Mouse (Mus musculus) cerebellum, adult 2 months (tissue): ENCODE measurements at regions not wholly inside any gene's neighbourhood (a gene's known extent, or its start where the extent isn't known, plus 50 kb on each side); places are given as distances from the start of the nearest gene placed in this dataset.

ENCODE experiments used
- DNase-seq, 2 experiments: peaks; one replicate each; pipeline ENCODE4 v3.0.0; 2021
- H3K27ac ChIP-seq: fragments of 200-500 bp; 2 replicates; pipeline ENCODE4 v1.5.1; 2012; ENCODE audit warnings: low read length, control low read depth, inconsistent platforms; ENCODE audit not compliant: insufficient read depth
- H3K27me3 ChIP-seq: fragments of 200-500 bp; 2 replicates; pipeline ENCODE4 v1.6.1; 2012; ENCODE audit warnings: inconsistent platforms, mild to moderate bottlenecking, low read length, moderate library complexity; ENCODE audit not compliant: control insufficient read depth, insufficient read depth
- H3K4me1 ChIP-seq: fragments of 200-500 bp; 2 replicates; pipeline ENCODE4 v1.6.1; 2011; ENCODE audit warnings: low read length; ENCODE audit not compliant: control insufficient read depth, insufficient read depth
- H3K4me3 ChIP-seq: fragments of 200-500 bp; replicated peaks from 2 replicates; pipeline ENCODE3; 2011; ENCODE audit warnings: mild to moderate bottlenecking, low read depth, low read length, control low read depth; ENCODE audit not compliant: insufficient read depth
- CTCF ChIP-seq: fragments of 200-500 bp; IDR thresholded peaks from 2 replicates; pipeline ENCODE4 v1.5.1; 2011; ENCODE audit warnings: low read depth, mild to moderate bottlenecking, control low read depth, low read length, moderate library complexity, borderline replicate concordance; ENCODE audit not compliant: insufficient read depth
- POLR2A ChIP-seq: fragments of 200-500 bp; IDR thresholded peaks from 2 replicates; pipeline ENCODE4 v1.6.1; 2011; ENCODE audit warnings: low read length, control low read depth, borderline replicate concordance; ENCODE audit not compliant: insufficient read depth
- WGBS: fragments of 180-500 bp; shearing (Covaris S2); methylation state at CpG from one replicate; pipeline ENCODE4 v1.1.7; 2018; 5-methylcytosine and 5-hydroxymethylcytosine counted together

DNA sequence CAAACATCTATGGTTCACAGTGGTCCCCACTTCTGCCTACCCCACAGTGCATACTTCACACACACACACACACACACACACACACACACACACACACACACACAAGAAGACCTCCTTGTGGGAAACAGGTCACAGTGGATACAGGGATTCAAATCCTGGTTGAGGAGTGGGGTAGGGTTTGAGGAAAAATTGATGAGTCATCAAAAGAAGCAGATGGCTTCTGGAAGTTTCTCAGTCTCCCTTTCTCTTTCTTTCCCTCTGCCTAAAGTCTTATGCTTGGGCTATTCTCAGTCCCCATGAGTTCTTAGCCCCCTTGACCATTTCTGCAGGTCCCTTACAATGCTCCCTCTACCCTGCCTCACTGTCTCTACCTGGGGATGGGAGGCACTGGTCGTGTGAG is 56.4 kb downstream of the Rassf10 start:
- TF ChIP-seq POLR2A (no peak), CTCF (no peak)
- no peak for DNase-seq
- WGBS, result 98% methylated on average over 1 of the region's 1 CpGs
- Histone ChIP-seq H3K4me3 (no peak overlapping the region), H3K4me1 (no peaks in the 10 kb centered on the region), H3K27ac (no peak overlapping the region), H3K27me3 (no peaks in the 10 kb centered on the region)

DNA sequence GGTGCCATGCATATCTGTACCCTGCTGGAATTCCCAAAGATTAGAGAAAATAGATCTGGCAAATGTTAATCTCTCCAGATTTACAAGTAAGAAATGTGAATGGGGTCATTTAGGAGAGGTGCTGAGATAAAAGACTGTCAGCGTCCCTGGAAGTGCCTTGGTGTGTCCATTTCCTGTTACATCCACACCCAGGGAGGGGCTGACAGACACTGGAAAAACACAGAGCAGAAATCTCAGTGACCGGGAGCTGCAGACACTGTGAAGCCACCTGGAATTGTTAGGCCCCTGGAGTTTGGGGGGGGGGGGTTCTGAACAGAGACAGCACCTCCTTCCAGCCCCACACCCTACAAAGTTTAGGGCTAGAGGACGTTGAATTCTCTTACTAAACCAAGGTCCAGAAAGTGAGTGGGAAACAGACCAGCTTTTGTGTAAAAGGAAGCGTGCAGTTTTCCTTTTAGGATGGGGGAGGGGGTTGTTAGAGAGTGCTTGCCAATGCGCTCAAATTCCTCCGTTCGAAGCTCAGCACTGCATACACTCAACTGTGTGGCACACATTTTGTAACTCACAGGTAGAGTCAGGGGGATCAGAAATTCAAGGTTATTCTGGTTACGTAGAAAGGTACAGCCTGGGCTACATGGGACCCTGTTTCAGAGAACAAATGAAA is 63.5 kb downstream of the Rassf10 start:
- Histone ChIP-seq H3K27me3 (no peaks in the 10 kb centered on the region), H3K4me1 (no peaks in the 10 kb centered on the region; the same call in 1 of the 2 replicates), H3K27ac (no peak overlapping the region), H3K4me3 (no peak overlapping the region)
- WGBS, result 61% methylated on average over 8 of the region's 8 CpGs
- no peak for DNase-seq
- no peak for TF ChIP-seq POLR2A
- TF ChIP-seq CTCF, result no peak

DNA sequence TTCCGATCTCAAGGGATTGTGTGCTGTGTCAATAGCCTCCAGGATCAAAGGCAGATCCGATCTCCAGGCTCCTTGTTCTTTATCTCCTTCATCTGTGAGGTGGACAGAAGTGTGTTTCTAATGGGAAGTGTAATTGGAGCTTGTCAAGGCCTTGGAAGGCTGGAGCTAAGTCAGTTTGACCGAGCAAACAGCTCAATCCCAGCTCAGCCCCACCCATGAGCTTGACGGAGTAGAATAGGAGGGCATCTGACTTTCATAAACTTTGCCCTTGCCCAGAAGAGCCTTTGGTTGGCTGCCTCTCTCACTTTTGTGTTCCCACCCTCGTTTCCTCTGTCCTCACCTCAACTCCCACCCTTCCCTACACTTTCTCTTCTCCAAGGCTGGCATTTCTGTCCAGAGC is 67.7 kb downstream of the Rassf10 start:
- TF ChIP-seq CTCF (no peak), POLR2A (no peak)
- H3K27me3 ChIP-seq, result no peaks in the 10 kb centered on the region
- WGBS, result 88% methylated on average over 5 of the region's 5 CpGs

DNA sequence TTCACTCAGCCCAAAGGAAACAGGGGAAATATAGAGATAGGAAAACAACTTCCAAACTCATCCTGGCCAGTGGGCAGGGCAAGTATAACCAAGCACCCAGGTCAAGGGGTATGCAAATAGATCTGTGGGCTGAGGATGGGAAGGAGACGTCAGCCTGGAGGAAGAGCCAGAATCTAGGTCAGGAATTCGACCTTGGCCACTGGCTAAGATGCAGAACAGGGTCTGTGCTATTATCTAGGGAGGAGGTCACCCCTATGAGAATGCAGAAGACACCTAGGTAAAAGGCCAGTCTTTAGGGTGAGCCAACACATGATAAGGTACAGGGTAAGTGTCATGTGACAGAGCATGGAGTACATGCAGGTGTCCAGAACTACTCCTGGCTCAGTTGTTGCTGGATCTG is 68.8 kb downstream of the Rassf10 start:
- Histone ChIP-seq H3K27me3 (no peaks in the 10 kb centered on the region), H3K4me1 (peaks cover 22% of the 10 kb centered on the region), H3K27ac (no peak overlapping the region), H3K4me3 (no peak overlapping the region)
- TF ChIP-seq POLR2A (no peak), CTCF (no peak)
- 31% methylated on average over 2 of the region's 2 CpGs for WGBS
- no peak for DNase-seq

More for the DNA sequence above, 67.7 kb downstream of the Rassf10 start:
- Histone ChIP-seq H3K4me1 (peaks cover 14% of the 10 kb centered on the region), H3K4me3 (no peak overlapping the region), H3K27ac (no peak overlapping the region)
- no peak for DNase-seq

DNA sequence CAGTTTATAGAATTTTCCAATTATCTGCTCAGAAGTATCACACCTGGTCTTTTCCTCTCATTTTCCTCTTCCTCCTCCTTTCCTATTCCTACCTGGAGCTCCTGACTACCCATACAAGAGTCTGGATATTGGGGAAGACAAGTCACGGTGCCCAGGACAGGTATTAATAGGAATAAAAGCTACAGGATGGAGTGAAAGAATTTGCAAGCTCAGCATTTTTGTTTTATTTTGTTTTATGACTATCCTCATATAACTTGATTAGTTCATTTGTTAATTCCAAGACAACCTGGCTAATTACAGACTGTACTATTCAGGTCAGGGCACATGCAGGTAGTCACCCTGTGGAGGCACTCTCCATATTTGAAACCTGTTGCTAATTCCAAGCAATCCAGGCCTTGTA is 72.0 kb downstream of the Rassf10 start:
- no peak for DNase-seq
- no peak overlapping the region for H3K4me3 ChIP-seq
- H3K27me3 ChIP-seq, result no peaks in the 10 kb centered on the region
- 93% methylated on average over 1 of the region's 1 CpGs for WGBS
- H3K4me1 ChIP-seq, result peaks cover 37% of the 10 kb centered on the region
- no peak overlapping the region for H3K27ac ChIP-seq
- no peak for TF ChIP-seq CTCF
- TF ChIP-seq POLR2A, result no peak

DNA sequence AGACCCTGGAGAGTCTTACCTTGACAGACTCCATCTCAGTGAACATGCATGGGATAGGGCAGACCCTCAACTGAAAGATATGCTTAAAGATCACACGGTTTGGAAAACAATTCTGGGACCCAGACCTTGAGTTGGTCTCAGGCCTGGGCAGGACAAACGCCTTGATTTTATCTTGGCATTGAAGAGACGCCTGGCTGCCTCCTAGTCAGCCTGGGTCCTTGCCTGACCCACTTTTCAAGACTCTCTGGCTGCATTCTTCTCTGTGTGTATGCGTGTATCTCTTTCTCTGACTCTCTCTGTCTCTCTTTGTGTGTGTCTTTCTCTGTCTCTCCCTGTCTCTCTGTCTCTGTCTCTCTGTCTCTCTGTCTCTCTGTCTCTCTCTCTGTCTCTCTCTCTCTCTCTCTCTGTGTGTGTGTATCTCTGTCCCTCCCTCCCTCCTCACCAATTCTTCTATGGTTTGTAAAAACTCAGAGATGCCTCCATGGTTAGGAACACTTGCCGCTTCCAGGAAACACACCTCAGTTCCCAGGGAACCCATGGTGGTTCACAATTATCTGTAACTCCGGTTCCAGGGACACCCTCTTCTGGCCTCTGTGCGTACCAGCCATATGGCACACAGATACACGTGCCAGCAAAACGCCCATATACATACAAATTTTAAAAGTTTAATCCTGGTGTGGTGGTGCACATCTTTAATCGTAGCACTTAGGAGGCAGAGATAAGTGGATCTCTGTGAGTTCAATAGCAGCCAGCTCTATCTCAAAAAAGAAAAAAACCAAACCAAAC is 72.7 kb downstream of the Rassf10 start:
- peak; percentile 66 to 79 for DNase-seq
- Histone ChIP-seq H3K4me1 (peaks cover 40% of the 10 kb centered on the region), H3K4me3 (no peak overlapping the region), H3K27ac (peak overlapping the region; percentile 91; the same call in 1 of the 2 replicates), H3K27me3 (no peaks in the 10 kb centered on the region)
- 9% methylated on average over 10 of the region's 10 CpGs for WGBS
- TF ChIP-seq CTCF (no peak), POLR2A (no peak)

DNA sequence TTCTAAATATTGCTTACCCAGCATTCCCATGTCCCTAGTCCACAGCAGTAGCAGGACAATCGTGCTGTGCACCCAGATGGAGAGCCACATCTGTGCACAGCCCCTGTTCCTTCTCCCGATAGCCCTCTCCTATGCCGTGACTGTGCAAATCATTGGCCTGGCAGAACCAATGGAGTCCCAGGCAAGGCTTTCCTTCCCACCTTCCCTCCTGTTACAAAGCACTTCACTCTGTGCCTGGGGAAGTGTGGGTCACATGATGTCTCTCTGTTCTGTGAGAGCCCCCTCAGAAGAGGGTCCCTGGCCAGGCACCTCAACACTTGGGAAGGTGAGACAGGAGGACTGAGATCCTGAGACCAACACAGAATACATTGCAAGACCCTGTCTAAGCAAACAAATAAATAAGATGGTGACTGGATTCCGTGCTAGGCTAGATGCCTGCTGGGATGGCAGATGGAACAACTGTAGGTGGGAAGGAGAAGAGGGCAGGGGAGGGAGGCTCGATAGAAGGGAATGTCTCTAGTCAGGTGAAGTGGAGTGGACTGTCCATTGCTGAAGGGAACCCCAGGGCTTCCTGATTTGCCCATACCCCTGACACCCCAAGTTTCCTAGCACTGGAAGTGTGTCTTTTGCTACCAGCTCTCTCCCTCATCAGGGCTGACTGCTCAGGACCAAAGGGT is 73.5 kb downstream of the Rassf10 start:
- TF ChIP-seq CTCF (no peak), POLR2A (peak; percentile 18; the same call in 1 of the 2 replicates)
- Histone ChIP-seq H3K4me1 (peaks cover 40% of the 10 kb centered on the region), H3K27ac (peak overlapping the region; percentile 91), H3K27me3 (no peaks in the 10 kb centered on the region), H3K4me3 (no peak overlapping the region)
- peak; percentile 89 to 91 for DNase-seq
- WGBS, result 11% methylated on average over 5 of the region's 5 CpGs
